Mouse (Mus musculus) adrenal gland, adult 2 months (tissue): ENCODE data around the gene Fam81a. TPM values are rescaled to one million over a fixed set of nuclear protein-coding genes. Genes with fewer than 3 reads are reported as not detected.
A peak's percentile ranks its signal among the peaks of the same experiment; 100 is the strongest.

Experiments
- DNase-seq: peaks from one replicate; pipeline ENCODE4 v3.0.0; 2021
- polyA plus RNA-seq: library from polyadenylated mRNA; depleted of rRNA; stranded (reverse); fragments of >200 nt; gene quantifications from 2 replicates; pipeline ENCODE4 v1.2.3, GENCODE M21; 2012
- total RNA-seq, 2 experiments: library from RNA; stranded (reverse); gene quantifications; 2 replicates each; pipeline ENCODE4 v1.2.3; 2021

The Fam81a gene
- total and polyA plus RNA-seq, 3 experiments, result 0.48 to 4.3 (median 2.0) TPM

DNA sequence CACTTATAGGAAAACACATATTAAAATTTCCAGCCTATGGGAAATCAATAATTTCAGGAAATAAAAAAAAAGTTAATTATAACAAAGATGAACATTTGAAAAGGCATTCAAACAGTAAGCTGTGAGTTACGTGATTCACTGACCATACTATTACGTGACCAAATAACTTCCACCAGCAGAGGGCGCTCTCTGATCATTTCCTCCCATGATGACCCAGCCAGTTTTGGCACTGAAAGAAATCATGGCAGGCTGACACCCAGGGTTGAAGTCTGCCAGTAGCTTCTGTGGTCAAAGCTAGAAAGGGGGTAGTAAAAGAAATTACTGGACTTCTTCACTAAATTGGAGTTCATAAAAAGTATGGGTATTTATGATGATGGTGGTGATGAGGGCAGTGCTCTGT lies 33.1 kb downstream of the Fam81a start:
- DNase-seq, result peak; percentile 81

- DNase-seq, result no peak
Measured at GRCm38 (mm10) chr9:70108151-70108550, 34.2 kb downstream of the Fam81a start.

DNA sequence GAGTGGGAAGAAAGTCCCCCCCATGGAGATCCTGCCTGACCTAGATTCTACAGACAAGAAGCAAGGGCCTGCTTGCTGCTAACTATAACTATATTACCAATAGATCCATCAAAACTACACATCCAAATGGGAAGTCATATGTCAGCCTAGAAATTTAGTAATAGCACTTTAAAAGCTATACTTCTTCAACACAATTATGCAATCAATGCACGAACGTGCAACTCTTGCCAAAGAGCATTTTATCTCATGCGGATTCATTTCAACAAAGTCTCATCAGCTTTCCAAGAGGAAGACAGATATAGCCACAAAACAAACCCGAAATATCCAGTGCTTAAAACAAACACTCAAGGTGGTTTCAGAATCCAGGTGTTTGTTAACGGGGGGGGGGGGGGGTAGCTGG lies 36.8 kb downstream of the Fam81a start:
- DNase-seq, result no peak

- peak; percentile 40 for DNase-seq
Measured at GRCm38 (mm10) chr9:70103106-70103505, 39.3 kb downstream of the Fam81a start.

GRCm38 (mm10) chr9:70097542-70097941 lies 44.8 kb downstream of the Fam81a start:
- DNase-seq, result no peak

DNA sequence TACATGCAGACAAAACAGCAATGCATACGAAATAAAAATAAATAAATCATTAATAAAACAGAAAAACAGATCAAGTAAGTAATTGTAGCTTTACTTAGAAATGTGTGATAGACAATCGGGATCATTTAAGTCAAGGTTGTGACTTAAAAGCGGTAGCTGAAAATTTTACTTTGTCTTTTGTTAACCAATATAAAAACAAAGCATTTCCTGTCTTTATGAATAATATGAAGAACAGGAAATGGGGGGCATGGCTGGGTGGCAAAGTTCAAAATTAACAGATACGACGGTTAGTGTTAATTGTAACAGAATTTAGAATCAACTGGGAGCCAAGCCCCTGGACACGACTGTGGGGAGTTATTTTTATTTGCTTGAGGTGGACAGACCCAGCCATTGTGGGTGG lies 47.3 kb downstream of the Fam81a start:
- DNase-seq, result no peak

GRCm38 (mm10) chr9:70090541-70090940 lies 51.8 kb downstream of the Fam81a start:
- no peak for DNase-seq

DNA sequence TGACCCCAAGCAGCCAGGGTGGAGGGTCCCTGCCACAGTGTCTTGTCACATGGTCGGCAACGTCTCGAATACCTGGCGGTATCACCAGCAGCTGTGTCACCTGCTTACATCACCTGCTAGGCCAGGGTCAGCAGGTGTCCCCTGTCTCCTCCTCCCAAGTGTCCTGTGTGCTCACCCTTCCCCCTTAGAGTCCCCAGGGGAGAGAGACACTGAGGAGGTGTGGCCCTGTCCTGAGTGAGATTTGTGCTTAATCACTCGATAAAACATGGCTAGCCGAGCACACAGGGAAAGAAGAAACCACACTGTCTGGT lies 53.6 kb downstream of the Fam81a start:
- no peak for DNase-seq

- DNase-seq, result peak; percentile 40
Measured at GRCm38 (mm10) chr9:70088041-70088785, 54.1 kb downstream of the Fam81a start.

- DNase-seq, result no peak
Measured at GRCm38 (mm10) chr9:70087379-70087778, 55.0 kb downstream of the Fam81a start.

DNA sequence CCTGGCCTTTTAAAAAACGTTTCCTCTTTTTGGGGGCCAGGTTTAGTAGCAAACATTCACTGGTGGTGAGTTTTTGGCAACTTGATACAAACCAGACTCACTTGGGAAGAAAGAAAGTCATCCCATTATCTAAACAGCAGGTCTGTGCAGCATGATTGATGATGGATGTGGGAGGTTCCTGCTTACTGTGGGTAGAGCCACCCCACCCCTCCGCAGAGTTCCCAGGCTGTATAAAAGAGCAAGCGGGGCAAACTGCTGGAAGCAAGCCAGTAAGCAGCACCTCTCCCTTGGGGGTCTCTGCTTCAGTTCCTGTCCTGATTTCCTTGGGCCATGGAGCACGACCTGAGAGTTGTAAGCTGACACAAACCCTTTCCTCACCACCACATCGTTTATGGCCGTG lies 56.3 kb downstream of the Fam81a start:
- DNase-seq, result no peak

DNA sequence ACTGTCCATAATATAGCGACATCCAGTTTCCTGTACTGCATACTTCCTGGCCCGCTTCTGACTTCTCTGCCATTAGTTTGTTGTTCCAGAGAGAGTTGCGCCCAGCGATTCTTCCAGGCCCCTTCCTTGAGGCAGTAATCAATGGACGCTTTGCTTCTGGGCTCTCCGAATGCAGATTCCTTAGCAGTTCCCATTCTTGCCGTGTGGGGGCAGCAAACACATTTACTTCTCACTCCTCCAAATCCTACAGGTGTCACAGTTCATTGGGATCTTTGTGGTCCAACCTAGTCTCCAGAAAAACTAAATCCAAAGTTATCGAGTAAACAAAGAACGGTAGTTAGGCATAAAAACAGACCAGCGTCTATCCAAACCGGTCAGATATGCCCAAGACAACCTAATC lies 58.3 kb downstream of the Fam81a start:
- DNase-seq, result peak; percentile 44

DNA sequence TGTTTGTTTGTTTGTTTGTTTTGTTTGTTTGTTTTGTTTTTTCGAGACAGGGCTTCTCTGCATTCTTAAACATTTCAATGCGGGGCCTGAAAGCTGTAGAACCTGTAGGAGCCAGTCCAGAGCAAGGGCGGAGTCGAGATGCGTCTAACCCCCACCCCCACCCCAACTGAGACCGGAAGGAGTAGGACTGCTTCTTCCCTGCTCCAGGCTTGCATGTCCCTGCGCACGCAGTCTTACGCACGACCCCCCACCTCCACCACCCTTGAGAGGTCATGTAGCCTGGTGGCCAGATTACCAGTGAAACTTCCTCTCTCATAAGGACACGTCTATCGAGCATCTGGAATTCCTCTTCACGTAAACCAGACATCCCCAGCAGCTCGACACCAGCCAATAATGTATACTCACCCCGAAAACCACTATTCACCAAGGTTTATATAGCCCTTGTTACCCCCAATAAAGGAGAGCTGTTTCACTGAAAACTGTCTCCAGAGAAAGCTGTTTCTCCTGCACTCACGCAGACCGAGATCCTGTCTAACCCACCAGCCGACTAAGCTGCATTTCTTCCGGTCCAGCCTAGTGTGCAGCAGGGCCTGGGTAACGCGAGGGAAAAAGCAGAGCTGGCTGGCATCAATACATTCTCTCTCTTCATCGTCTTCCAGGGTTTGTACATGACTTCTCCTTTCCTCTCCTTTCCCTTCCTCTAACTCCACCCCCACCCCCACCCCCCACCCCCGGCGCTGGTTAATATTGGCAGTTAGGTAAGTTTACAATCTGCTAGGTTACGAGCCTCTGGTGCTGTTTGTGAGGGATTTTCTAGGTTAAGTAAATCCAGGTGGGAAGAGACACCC lies 59.8 kb downstream of the Fam81a start:
- DNase-seq, result no peak

GRCm38 (mm10) chr9:70081767-70082166 lies 60.6 kb downstream of the Fam81a start:
- DNase-seq, result no peak

GRCm38 (mm10) chr9:70080976-70081375 lies 61.4 kb downstream of the Fam81a start:
- DNase-seq, result no peak

- peak; percentile 67 for DNase-seq
Measured at GRCm38 (mm10) chr9:70080027-70080800, 62.1 kb downstream of the Fam81a start.

DNA sequence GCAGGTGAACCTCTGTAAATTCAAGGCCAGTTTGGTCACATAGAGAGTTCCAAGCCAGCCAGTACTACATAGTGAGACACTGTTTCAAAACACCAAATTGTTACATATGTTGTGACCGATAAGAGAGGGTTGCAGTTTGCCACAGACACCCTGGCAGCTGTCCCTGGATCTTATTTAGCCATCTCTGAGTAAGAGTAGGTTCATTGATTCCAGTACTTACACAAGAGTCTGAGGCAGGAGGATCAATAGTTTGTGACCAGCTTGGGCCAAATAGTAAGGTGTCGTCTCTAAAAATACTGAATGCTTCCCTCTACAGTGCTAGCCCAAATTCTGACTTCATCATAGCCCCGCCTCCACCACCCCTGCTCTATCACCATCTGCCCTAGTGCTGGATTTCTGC lies 64.3 kb downstream of the Fam81a start:
- DNase-seq, result no peak

GRCm38 (mm10) chr9:70077170-70077569 lies 65.2 kb downstream of the Fam81a start:
- DNase-seq, result peak; percentile 11

DNA sequence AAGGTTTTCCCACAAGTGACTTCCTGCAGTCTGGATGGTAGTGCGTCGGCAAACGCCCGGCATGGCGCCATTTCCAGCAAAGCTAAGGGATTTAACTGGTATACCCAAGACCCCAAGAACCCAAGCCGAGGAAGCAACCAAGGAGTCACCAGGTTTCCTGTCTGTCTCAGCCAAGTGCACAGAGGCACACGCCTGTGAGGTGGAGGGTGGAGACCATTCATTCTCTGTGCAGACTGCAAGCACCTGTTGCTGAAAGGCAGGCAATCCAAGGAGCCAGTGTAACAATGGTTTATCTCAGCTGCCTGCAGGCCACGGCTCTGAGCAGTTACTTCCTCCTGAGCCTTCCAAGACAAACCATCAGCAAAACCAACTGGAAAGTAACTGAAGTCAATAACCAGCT lies 70.0 kb downstream of the Fam81a start:
- no peak for DNase-seq

DNA sequence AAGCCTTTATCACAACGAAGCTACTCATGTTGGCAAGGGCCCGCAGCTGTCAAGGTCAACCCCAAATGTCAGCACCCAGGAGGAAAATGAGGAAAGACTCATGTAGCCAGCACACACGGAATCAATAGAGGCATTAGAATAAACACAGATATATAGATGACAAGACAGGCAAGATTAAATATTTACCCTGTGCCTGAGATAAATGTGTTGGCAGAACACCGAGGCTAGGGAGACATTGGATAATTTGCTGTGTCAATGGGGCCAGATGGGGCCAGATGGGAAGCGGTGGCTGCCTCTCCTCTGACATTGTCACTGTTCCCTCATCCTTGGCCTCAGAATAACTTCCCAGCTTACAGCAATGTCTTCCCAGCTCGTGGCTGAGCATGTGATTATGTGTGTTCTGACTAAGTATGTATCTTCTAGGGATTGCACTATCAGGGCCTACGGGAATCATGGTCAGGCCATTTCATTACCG lies 72.4 kb downstream of the Fam81a start:
- DNase-seq, result peak; percentile 79

- no peak for DNase-seq
Measured at GRCm38 (mm10) chr9:70067497-70067896, 74.9 kb downstream of the Fam81a start.

GRCm38 (mm10) chr9:70062012-70062411 lies 80.3 kb downstream of the Fam81a start:
- DNase-seq, result no peak

DNA sequence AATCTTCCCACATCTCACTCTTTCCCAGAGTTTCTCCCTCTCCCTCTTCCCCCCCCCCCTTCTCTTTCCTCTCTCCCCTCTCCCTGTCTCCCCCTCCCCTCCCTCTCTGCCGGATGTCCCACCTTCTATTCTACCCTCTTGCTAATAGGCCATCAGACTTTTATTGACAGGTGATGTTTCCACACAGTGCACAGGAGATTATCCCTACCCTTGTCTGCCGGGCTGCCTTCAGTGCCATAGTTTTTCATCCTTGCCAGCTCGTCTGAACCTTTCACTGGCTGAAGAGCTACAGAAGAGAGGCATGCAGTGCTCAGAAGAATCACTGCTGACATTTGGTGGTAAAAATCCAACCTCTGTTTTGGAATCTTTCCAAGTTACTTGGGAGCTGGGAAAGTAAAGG lies 88.9 kb downstream of the Fam81a start:
- DNase-seq, result no peak
